Mouse (Mus musculus): ENCODE results near the gene Cdc6.

DNA sequence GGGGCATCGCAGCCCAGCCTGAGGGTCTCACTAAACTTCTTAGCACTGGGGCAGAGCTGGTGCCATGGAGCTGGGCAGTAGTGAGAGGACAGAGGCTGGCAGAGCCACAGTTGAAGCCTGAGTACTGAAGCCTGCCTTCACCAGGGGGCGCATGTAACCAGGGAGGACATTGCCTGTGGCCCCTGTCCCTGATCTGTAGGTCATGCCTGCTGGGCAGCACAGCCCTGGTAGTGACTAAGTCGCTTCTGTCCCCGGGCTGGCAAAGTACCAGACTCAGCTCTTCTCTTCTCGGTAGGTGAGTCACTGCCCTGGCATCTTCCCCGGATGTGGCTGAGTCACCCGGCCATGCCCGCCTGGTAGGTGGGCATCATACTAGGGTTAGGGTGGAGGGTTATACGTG is 25.6 kb downstream of the Cdc6 start:
- TF ChIP-seq CTCF (IDR thresholded peaks at IDR 0.05; ENCODE audit: control insufficient read depth, insufficient read depth, insufficient read length) (peak; percentile 83), MAX (IDR thresholded peaks at IDR 0.05) (peak; percentile 77), USF1 (IDR thresholded peaks at IDR 0.05; ENCODE audit: low read depth) (no peak), CEBPB (IDR thresholded peaks at IDR 0.05; ENCODE audit: low read depth) (no peak)
